Mouse (Mus musculus): Measurements from ENCODE around the gene Tbc1d32. TPM values are rescaled to one million over a fixed set of nuclear protein-coding genes. Genes with fewer than 3 reads are reported as not detected.

The Tbc1d32 gene
- polyA plus RNA-seq, 1 experiment from 2014 or later: 1.6 TPM

GRCm38 (mm10) chr10:56106333-56106995, 122.0 kb downstream of the Tbc1d32 start, which contains the start of gene Msl3l2:
Gene Msl3l2, plus strand, starts transcription at chr10:56106917.
- Histone ChIP-seq H3K27me3 (ENCODE audit: control insufficient read depth, insufficient read depth, low read length) (no peaks in the 10 kb centered on the region), H3K4me2 (replicated peaks; ENCODE audit: low read depth) (peak within 1 kb of the TSS; percentile 45), H3K9me3 (ENCODE audit: control insufficient read depth, low read length) (no peaks in the 10 kb centered on the region), H3K36me3 (ENCODE audit: control insufficient read depth, insufficient read depth, low read length) (no peaks in the 10 kb centered on the region), H3K4me3 (ENCODE audit: low read depth, low read length) (peak within 1 kb of the TSS; percentile 27), H3K4me1 (replicated peaks; ENCODE audit: control insufficient read depth, insufficient read depth) (no peaks in the 10 kb centered on the region), H3K9ac (ENCODE audit: low read length) (peak within 1 kb of the TSS; percentile 51), H3K27ac (replicated peaks) (0 out of 2 replicates have a peak within 1 kb of the TSS, but pooled peaks have one; percentile 1)
- ATAC-seq (ENCODE audit: low FRiP score, low TSS enrichment) (peak; percentile 97), DNase-seq (ENCODE audit: low spot score) (peak; percentile 83)
- TF ChIP-seq EP300 (optimal IDR thresholded peaks at IDR 0.05): no peak
- peak; percentile 81 for TF ChIP-seq CTCF (IDR thresholded peaks at IDR 0.05; ENCODE audit: low read depth)
- WGBS: 23% methylated on average over 18 of the region's 18 CpGs

GRCm38 (mm10) chr10:56099641-56100310, 128.7 kb downstream of the Tbc1d32 start:
- no peak overlapping the region for H3K4me3 ChIP-seq (ENCODE audit: low read depth, low read length)
- H3K9me3 ChIP-seq (ENCODE audit: control insufficient read depth, low read length): no peaks in the 10 kb centered on the region
- H3K27ac ChIP-seq (replicated peaks): no peak overlapping the region
- no peaks in the 10 kb centered on the region for H3K27me3 ChIP-seq (ENCODE audit: control insufficient read depth, insufficient read depth, low read length)
- TF ChIP-seq EP300 (optimal IDR thresholded peaks at IDR 0.05) (no peak), CTCF (IDR thresholded peaks at IDR 0.05; ENCODE audit: low read depth) (no peak)
- no peak overlapping the region for H3K4me2 ChIP-seq (replicated peaks; ENCODE audit: low read depth)
- 80% methylated on average over 3 of the region's 3 CpGs for WGBS
- no peak for DNase-seq (ENCODE audit: low spot score)
- H3K4me1 ChIP-seq (replicated peaks; ENCODE audit: control insufficient read depth, insufficient read depth): no peaks in the 10 kb centered on the region
- no peak overlapping the region for H3K9ac ChIP-seq (ENCODE audit: low read length)
- no peak for ATAC-seq (ENCODE audit: low FRiP score, low TSS enrichment)
- H3K36me3 ChIP-seq (ENCODE audit: control insufficient read depth, insufficient read depth, low read length): no peaks in the 10 kb centered on the region

GRCm38 (mm10) chr10:56099126-56099525, 129.4 kb downstream of the Tbc1d32 start:
- no peak for TF ChIP-seq CTCF (IDR thresholded peaks at IDR 0.05; ENCODE audit: low read depth)
- TF ChIP-seq EP300 (optimal IDR thresholded peaks at IDR 0.05): no peak
- H3K4me1 ChIP-seq (replicated peaks; ENCODE audit: control insufficient read depth, insufficient read depth): no peaks in the 10 kb centered on the region
- DNase-seq (ENCODE audit: low spot score): no peak
- H3K9ac ChIP-seq (ENCODE audit: low read length): no peak overlapping the region
- H3K4me3 ChIP-seq (ENCODE audit: low read depth, low read length): no peak overlapping the region
- no peak overlapping the region for H3K27ac ChIP-seq (replicated peaks)
- H3K36me3 ChIP-seq (ENCODE audit: control insufficient read depth, insufficient read depth, low read length): no peaks in the 10 kb centered on the region
- no peak for ATAC-seq (ENCODE audit: low FRiP score, low TSS enrichment)
- no peaks in the 10 kb centered on the region for H3K27me3 ChIP-seq (ENCODE audit: control insufficient read depth, insufficient read depth, low read length)
- H3K9me3 ChIP-seq (ENCODE audit: control insufficient read depth, low read length): no peaks in the 10 kb centered on the region
- H3K4me2 ChIP-seq (replicated peaks; ENCODE audit: low read depth): no peak overlapping the region
- 74% methylated on average over 3 of the region's 3 CpGs for WGBS

- Histone ChIP-seq H3K4me3 (ENCODE audit: low read depth, low read length) (no peak overlapping the region), H3K4me2 (replicated peaks; ENCODE audit: low read depth) (no peak overlapping the region), H3K9me3 (ENCODE audit: control insufficient read depth, low read length) (no peaks in the 10 kb centered on the region), H3K27ac (replicated peaks) (no peak overlapping the region), H3K36me3 (ENCODE audit: control insufficient read depth, insufficient read depth, low read length) (no peaks in the 10 kb centered on the region), H3K4me1 (replicated peaks; ENCODE audit: control insufficient read depth, insufficient read depth) (no peaks in the 10 kb centered on the region), H3K27me3 (ENCODE audit: control insufficient read depth, insufficient read depth, low read length) (no peaks in the 10 kb centered on the region), H3K9ac (ENCODE audit: low read length) (no peak overlapping the region)
- no peak for TF ChIP-seq EP300 (optimal IDR thresholded peaks at IDR 0.05)
- no peak for TF ChIP-seq CTCF (IDR thresholded peaks at IDR 0.05; ENCODE audit: low read depth)
- DNase-seq (ENCODE audit: low spot score): no peak
- ATAC-seq (ENCODE audit: low FRiP score, low TSS enrichment): no peak
These were observed 131.7 kb downstream of the Tbc1d32 start for GRCm38 (mm10) chr10:56096757-56097156.

GRCm38 (mm10) chr10:56094586-56094985, 133.9 kb downstream of the Tbc1d32 start:
- Histone ChIP-seq H3K27ac (replicated peaks) (no peak overlapping the region), H3K4me3 (ENCODE audit: low read depth, low read length) (no peak overlapping the region), H3K36me3 (ENCODE audit: control insufficient read depth, insufficient read depth, low read length) (no peaks in the 10 kb centered on the region), H3K9ac (ENCODE audit: low read length) (no peak overlapping the region), H3K9me3 (ENCODE audit: control insufficient read depth, low read length) (no peaks in the 10 kb centered on the region), H3K27me3 (ENCODE audit: control insufficient read depth, insufficient read depth, low read length) (no peaks in the 10 kb centered on the region), H3K4me1 (replicated peaks; ENCODE audit: control insufficient read depth, insufficient read depth) (no peaks in the 10 kb centered on the region), H3K4me2 (replicated peaks; ENCODE audit: low read depth) (no peak overlapping the region)
- WGBS: 74% methylated on average over 5 of the region's 5 CpGs
- ATAC-seq (ENCODE audit: low FRiP score, low TSS enrichment) (no peak), DNase-seq (ENCODE audit: low spot score) (no peak)
- no peak for TF ChIP-seq EP300 (optimal IDR thresholded peaks at IDR 0.05)
- no peak for TF ChIP-seq CTCF (IDR thresholded peaks at IDR 0.05; ENCODE audit: low read depth)

GRCm38 (mm10) chr10:56089714-56090113, 138.8 kb downstream of the Tbc1d32 start:
- Histone ChIP-seq H3K27ac (replicated peaks) (no peak overlapping the region), H3K36me3 (ENCODE audit: control insufficient read depth, insufficient read depth, low read length) (no peaks in the 10 kb centered on the region), H3K4me1 (replicated peaks; ENCODE audit: control insufficient read depth, insufficient read depth) (no peaks in the 10 kb centered on the region), H3K4me2 (replicated peaks; ENCODE audit: low read depth) (no peak overlapping the region), H3K9me3 (ENCODE audit: control insufficient read depth, low read length) (no peaks in the 10 kb centered on the region), H3K9ac (ENCODE audit: low read length) (no peak overlapping the region), H3K4me3 (ENCODE audit: low read depth, low read length) (no peak overlapping the region), H3K27me3 (ENCODE audit: control insufficient read depth, insufficient read depth, low read length) (no peaks in the 10 kb centered on the region)
- ATAC-seq (ENCODE audit: low FRiP score, low TSS enrichment) (no peak), DNase-seq (ENCODE audit: low spot score) (no peak)
- 72% methylated on average over 4 of the region's 4 CpGs for WGBS
- TF ChIP-seq CTCF (IDR thresholded peaks at IDR 0.05; ENCODE audit: low read depth): no peak
